Mouse (Mus musculus): ENCODE measurements around the gene Pelo. TPM values are rescaled to one million over a fixed set of nuclear protein-coding genes. Genes with fewer than 3 reads are reported as not detected.

Pelo gene
- polyA plus RNA-seq, 1 experiment from 2014 or later, result 7.0 TPM

DNA sequence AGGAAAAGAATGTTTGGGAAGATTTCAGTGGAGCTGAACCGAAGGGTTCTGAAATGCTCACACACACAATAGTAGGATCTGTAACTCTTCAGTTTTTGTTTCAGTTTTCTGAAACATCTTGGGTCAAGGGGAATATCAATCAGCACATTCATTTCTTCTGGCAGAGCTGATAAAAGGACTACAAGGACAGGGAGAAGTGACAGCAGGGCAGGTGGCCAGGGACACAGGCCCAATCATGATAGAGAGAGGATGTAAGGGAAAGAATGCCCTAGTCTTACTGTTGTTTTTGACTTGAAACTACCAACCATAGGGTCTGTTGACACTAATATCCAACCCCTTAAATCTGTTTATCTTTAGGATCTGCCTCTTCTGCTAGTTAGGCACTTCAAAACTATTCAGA lies 34.5 kb upstream of the Pelo start:
- no peak overlapping the region for H3K4me3 ChIP-seq (ENCODE audit: low read length)
- no peaks in the 10 kb centered on the region for H3K36me3 ChIP-seq (ENCODE audit: control insufficient read depth, insufficient read depth, low read length)
- H3K27ac ChIP-seq (ENCODE audit: low read depth, low read length), result no peak overlapping the region
- 84% methylated on average over 1 of the region's 1 CpGs for WGBS
- ATAC-seq (ENCODE audit: low FRiP score, low TSS enrichment), result no peak
- no peaks in the 10 kb centered on the region for H3K27me3 ChIP-seq (ENCODE audit: control insufficient read depth, insufficient read depth, low read length)
- no peaks in the 10 kb centered on the region for H3K4me1 ChIP-seq (ENCODE audit: control insufficient read depth, insufficient read depth, low read length)
- no peak overlapping the region for H3K9ac ChIP-seq (ENCODE audit: low read depth, low read length)
- no peak overlapping the region for H3K4me2 ChIP-seq (replicated peaks; ENCODE audit: low read depth, low read length)
- H3K9me3 ChIP-seq (ENCODE audit: control insufficient read depth, low read length), result no peaks in the 10 kb centered on the region

- Histone ChIP-seq H3K9ac (ENCODE audit: low read depth, low read length) (no peak overlapping the region), H3K9me3 (ENCODE audit: control insufficient read depth, low read length) (no peaks in the 10 kb centered on the region), H3K36me3 (ENCODE audit: control insufficient read depth, insufficient read depth, low read length) (no peaks in the 10 kb centered on the region), H3K27me3 (ENCODE audit: control insufficient read depth, insufficient read depth, low read length) (no peaks in the 10 kb centered on the region), H3K4me3 (ENCODE audit: low read length) (no peak overlapping the region), H3K4me1 (ENCODE audit: control insufficient read depth, insufficient read depth, low read length) (no peaks in the 10 kb centered on the region), H3K27ac (ENCODE audit: low read depth, low read length) (no peak overlapping the region), H3K4me2 (replicated peaks; ENCODE audit: low read depth, low read length) (no peak overlapping the region)
- no peak for ATAC-seq (ENCODE audit: low FRiP score, low TSS enrichment)
- WGBS, result 76% methylated on average over 5 of the region's 5 CpGs
Observed at GRCm38 (mm10) chr13:115118756-115119155, 28.8 kb upstream of the Pelo start.

DNA sequence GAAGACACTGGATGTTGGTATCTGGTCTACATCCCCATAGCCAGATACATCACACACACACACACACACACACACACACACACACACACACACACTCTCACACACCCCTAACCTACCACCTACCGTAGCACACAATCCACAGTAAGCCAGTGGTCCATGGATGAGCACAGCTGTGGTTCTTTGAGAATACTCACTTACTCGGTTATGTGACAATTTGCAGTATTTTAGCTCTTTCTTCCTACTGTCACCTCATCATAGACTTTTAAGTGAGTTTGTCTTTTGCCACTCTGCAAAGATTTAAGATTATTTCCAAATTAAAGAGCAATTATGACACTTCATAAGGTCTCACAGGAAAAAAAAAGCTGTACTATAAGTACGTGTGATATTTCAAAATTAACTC lies 28.2 kb upstream of the Pelo start:
- Histone ChIP-seq H3K9me3 (ENCODE audit: control insufficient read depth, low read length) (no peaks in the 10 kb centered on the region), H3K27ac (ENCODE audit: low read depth, low read length) (no peak overlapping the region), H3K36me3 (ENCODE audit: control insufficient read depth, insufficient read depth, low read length) (no peaks in the 10 kb centered on the region), H3K4me3 (ENCODE audit: low read length) (no peak overlapping the region), H3K4me2 (replicated peaks; ENCODE audit: low read depth, low read length) (no peak overlapping the region), H3K9ac (ENCODE audit: low read depth, low read length) (no peak overlapping the region), H3K27me3 (ENCODE audit: control insufficient read depth, insufficient read depth, low read length) (no peaks in the 10 kb centered on the region), H3K4me1 (ENCODE audit: control insufficient read depth, insufficient read depth, low read length) (no peaks in the 10 kb centered on the region)
- 87% methylated on average over 3 of the region's 3 CpGs for WGBS
- no peak for ATAC-seq (ENCODE audit: low FRiP score, low TSS enrichment)

DNA sequence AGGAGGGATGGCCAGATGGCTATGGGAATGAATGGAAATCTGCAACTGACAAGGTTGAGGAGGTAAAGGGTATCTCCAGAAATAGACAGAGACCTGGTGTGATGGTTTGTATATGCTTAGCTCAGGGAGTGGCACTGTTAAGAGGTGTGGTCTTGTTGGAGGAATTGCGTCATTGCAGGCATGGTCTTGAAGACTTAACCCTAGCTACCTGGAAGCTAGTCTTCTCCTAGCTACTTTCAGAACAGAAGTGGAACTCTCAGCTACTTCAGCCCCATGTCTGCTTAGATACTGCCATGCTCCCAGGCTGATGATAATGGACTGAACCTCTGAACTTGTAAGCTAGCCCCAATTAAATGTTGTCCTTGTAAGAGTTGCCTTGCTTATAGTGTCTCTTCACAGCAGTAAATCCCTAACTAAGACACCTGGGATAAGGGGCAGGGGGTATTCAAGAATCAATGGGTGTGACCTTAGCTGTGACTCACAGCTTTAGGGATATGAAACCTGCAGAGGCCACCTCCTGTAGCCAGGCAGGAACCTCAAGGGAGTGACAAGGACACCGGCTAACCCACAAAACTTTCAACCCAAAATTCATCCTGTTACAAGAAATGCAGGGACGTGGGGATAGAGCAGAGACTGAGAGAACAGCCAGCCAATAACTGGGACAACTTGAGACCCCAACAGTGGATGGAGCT lies 27.1 kb upstream of the Pelo start:
- ATAC-seq (ENCODE audit: low FRiP score, low TSS enrichment), result no peak

GRCm38 (mm10) chr13:115109628-115110027 lies 19.6 kb upstream of the Pelo start:
- 60% methylated on average over 4 of the region's 4 CpGs for WGBS
- no peak overlapping the region for H3K9ac ChIP-seq (ENCODE audit: low read depth, low read length)
- no peak overlapping the region for H3K4me2 ChIP-seq (replicated peaks; ENCODE audit: low read depth, low read length)
- H3K36me3 ChIP-seq (ENCODE audit: control insufficient read depth, insufficient read depth, low read length), result no peaks in the 10 kb centered on the region
- H3K4me3 ChIP-seq (ENCODE audit: low read length), result no peak overlapping the region
- H3K27me3 ChIP-seq (ENCODE audit: control insufficient read depth, insufficient read depth, low read length), result no peaks in the 10 kb centered on the region
- no peaks in the 10 kb centered on the region for H3K9me3 ChIP-seq (ENCODE audit: control insufficient read depth, low read length)
- no peak overlapping the region; the same call in 1 of the 2 replicates for H3K27ac ChIP-seq (ENCODE audit: low read depth, low read length)
- no peaks in the 10 kb centered on the region for H3K4me1 ChIP-seq (ENCODE audit: control insufficient read depth, insufficient read depth, low read length)
- peak; percentile 73; the same call in 1 of the 2 replicates for ATAC-seq (ENCODE audit: low FRiP score, low TSS enrichment)

More for the DNA sequence above, 27.1 kb upstream of the Pelo start:
- Histone ChIP-seq H3K27ac (ENCODE audit: low read depth, low read length) (no peak overlapping the region), H3K9ac (ENCODE audit: low read depth, low read length) (no peak overlapping the region), H3K4me1 (ENCODE audit: control insufficient read depth, insufficient read depth, low read length) (no peaks in the 10 kb centered on the region), H3K27me3 (ENCODE audit: control insufficient read depth, insufficient read depth, low read length) (no peaks in the 10 kb centered on the region), H3K9me3 (ENCODE audit: control insufficient read depth, low read length) (no peaks in the 10 kb centered on the region), H3K4me2 (replicated peaks; ENCODE audit: low read depth, low read length) (no peak overlapping the region), H3K36me3 (ENCODE audit: control insufficient read depth, insufficient read depth, low read length) (no peaks in the 10 kb centered on the region), H3K4me3 (ENCODE audit: low read length) (no peak overlapping the region)
- WGBS, result 83% methylated on average over 3 of the region's 3 CpGs

GRCm38 (mm10) chr13:115107436-115107835 lies 17.4 kb upstream of the Pelo start:
- ATAC-seq (ENCODE audit: low FRiP score, low TSS enrichment), result no peak
- Histone ChIP-seq H3K4me2 (replicated peaks; ENCODE audit: low read depth, low read length) (no peak overlapping the region), H3K27me3 (ENCODE audit: control insufficient read depth, insufficient read depth, low read length) (no peaks in the 10 kb centered on the region), H3K9ac (ENCODE audit: low read depth, low read length) (no peak overlapping the region), H3K27ac (ENCODE audit: low read depth, low read length) (no peak overlapping the region), H3K36me3 (ENCODE audit: control insufficient read depth, insufficient read depth, low read length) (no peaks in the 10 kb centered on the region), H3K4me3 (ENCODE audit: low read length) (no peak overlapping the region), H3K9me3 (ENCODE audit: control insufficient read depth, low read length) (no peaks in the 10 kb centered on the region), H3K4me1 (ENCODE audit: control insufficient read depth, insufficient read depth, low read length) (0 out of 2 replicates have a peak, but pooled peaks cover 3% of the 10 kb centered on the region)
- 76% methylated on average over 8 of the region's 8 CpGs for WGBS

- Histone ChIP-seq H3K9ac (ENCODE audit: low read depth, low read length) (no peak overlapping the region), H3K4me1 (ENCODE audit: control insufficient read depth, insufficient read depth, low read length) (0 out of 2 replicates have a peak, but pooled peaks cover 3% of the 10 kb centered on the region), H3K27me3 (ENCODE audit: control insufficient read depth, insufficient read depth, low read length) (no peaks in the 10 kb centered on the region), H3K36me3 (ENCODE audit: control insufficient read depth, insufficient read depth, low read length) (no peaks in the 10 kb centered on the region), H3K27ac (ENCODE audit: low read depth, low read length) (no peak overlapping the region), H3K4me2 (replicated peaks; ENCODE audit: low read depth, low read length) (no peak overlapping the region), H3K4me3 (ENCODE audit: low read length) (no peak overlapping the region), H3K9me3 (ENCODE audit: control insufficient read depth, low read length) (no peaks in the 10 kb centered on the region)
- no peak for ATAC-seq (ENCODE audit: low FRiP score, low TSS enrichment)
- 84% methylated on average over 10 of the region's 10 CpGs for WGBS
Observed at GRCm38 (mm10) chr13:115106183-115106582, 16.2 kb upstream of the Pelo start.

DNA sequence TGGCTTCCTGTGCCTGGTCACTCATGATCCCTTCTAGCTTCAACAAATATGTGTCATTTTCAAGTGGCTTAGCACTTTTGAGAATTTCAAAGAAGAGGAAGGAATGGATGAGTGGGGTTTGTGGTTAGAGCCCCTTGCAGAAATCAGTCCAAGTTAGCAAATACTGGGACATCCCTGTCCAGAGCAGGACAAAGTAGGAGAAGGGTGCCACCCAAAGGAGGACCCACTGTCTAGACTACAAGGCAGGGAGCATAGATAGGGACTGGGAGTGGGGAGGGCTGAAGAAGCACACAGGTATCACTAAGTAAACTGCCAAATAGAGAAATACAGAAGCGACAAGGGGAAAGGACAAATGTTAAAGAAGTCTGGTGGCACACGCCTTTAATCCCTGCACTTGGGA lies 12.8 kb upstream of the Pelo start:
- Histone ChIP-seq H3K9me3 (ENCODE audit: control insufficient read depth, low read length) (no peaks in the 10 kb centered on the region), H3K27me3 (ENCODE audit: control insufficient read depth, insufficient read depth, low read length) (no peaks in the 10 kb centered on the region), H3K4me3 (ENCODE audit: low read length) (no peak overlapping the region), H3K4me1 (ENCODE audit: control insufficient read depth, insufficient read depth, low read length) (0 out of 2 replicates have a peak, but pooled peaks cover 3% of the 10 kb centered on the region), H3K4me2 (replicated peaks; ENCODE audit: low read depth, low read length) (no peak overlapping the region), H3K9ac (ENCODE audit: low read depth, low read length) (no peak overlapping the region), H3K36me3 (ENCODE audit: control insufficient read depth, insufficient read depth, low read length) (no peaks in the 10 kb centered on the region), H3K27ac (ENCODE audit: low read depth, low read length) (no peak overlapping the region)
- ATAC-seq (ENCODE audit: low FRiP score, low TSS enrichment), result no peak
- WGBS, result 94% methylated on average over 2 of the region's 2 CpGs

GRCm38 (mm10) chr13:115101355-115102191 lies 11.6 kb upstream of the Pelo start, which contains the start of the genes Gm49395 and Itga1:
TSS of gene Gm49395 (minus strand) at chr13:115101921.
TSS of gene Itga1 (minus strand) at chr13:115101964.
- Histone ChIP-seq H3K27ac (ENCODE audit: low read depth, low read length) (peak within 1 kb of the TSS; percentile 83), H3K9me3 (ENCODE audit: control insufficient read depth, low read length) (no peaks in the 10 kb centered on the region), H3K4me1 (ENCODE audit: control insufficient read depth, insufficient read depth, low read length) (0 out of 2 replicates have a peak, but pooled peaks cover 3% of the 10 kb centered on the region), H3K27me3 (ENCODE audit: control insufficient read depth, insufficient read depth, low read length) (no peaks in the 10 kb centered on the region), H3K4me2 (replicated peaks; ENCODE audit: low read depth, low read length) (peak within 1 kb of the TSS; percentile 73), H3K9ac (ENCODE audit: low read depth, low read length) (peak within 1 kb of the TSS; percentile 66), H3K36me3 (ENCODE audit: control insufficient read depth, insufficient read depth, low read length) (no peaks in the 10 kb centered on the region), H3K4me3 (ENCODE audit: low read length) (peak within 1 kb of the TSS; percentile 64)
- peak; percentile 92 for ATAC-seq (ENCODE audit: low FRiP score, low TSS enrichment)
- WGBS, result under 1% methylated on average over 39 of the region's 39 CpGs
